Mouse (Mus musculus): ENCODE data around the gene Nrip1.

Gene Nrip1

GRCm38 (mm10) chr16:76265874-76266273 lies 107.8 kb downstream of the Nrip1 start:
- no peak for DNase-seq

GRCm38 (mm10) chr16:76265301-76265700 lies 108.3 kb downstream of the Nrip1 start:
- peak; percentile 48 for DNase-seq

GRCm38 (mm10) chr16:76263393-76263792 lies 110.2 kb downstream of the Nrip1 start:
- peak; percentile 69 for DNase-seq

GRCm38 (mm10) chr16:76260296-76260695 lies 113.3 kb downstream of the Nrip1 start:
- peak; percentile 36 for DNase-seq

GRCm38 (mm10) chr16:76251826-76252225 lies 121.8 kb downstream of the Nrip1 start:
- no peak for DNase-seq

- no peak for DNase-seq
Observed at GRCm38 (mm10) chr16:76249345-76250091, 124.1 kb downstream of the Nrip1 start.

GRCm38 (mm10) chr16:76242850-76243249 lies 130.8 kb downstream of the Nrip1 start:
- DNase-seq = no peak

- no peak for DNase-seq
Observed at GRCm38 (mm10) chr16:76241266-76241665, 132.4 kb downstream of the Nrip1 start.

- DNase-seq = no peak
Observed at GRCm38 (mm10) chr16:76239353-76239752, 134.3 kb downstream of the Nrip1 start.

- no peak for DNase-seq
Observed at GRCm38 (mm10) chr16:76238784-76239183, 134.8 kb downstream of the Nrip1 start.

Data from heart, adult 11 months (tissue).